Comparison of ENCODE assay signal across 8 mouse cellular contexts in the genomic region with DNA sequence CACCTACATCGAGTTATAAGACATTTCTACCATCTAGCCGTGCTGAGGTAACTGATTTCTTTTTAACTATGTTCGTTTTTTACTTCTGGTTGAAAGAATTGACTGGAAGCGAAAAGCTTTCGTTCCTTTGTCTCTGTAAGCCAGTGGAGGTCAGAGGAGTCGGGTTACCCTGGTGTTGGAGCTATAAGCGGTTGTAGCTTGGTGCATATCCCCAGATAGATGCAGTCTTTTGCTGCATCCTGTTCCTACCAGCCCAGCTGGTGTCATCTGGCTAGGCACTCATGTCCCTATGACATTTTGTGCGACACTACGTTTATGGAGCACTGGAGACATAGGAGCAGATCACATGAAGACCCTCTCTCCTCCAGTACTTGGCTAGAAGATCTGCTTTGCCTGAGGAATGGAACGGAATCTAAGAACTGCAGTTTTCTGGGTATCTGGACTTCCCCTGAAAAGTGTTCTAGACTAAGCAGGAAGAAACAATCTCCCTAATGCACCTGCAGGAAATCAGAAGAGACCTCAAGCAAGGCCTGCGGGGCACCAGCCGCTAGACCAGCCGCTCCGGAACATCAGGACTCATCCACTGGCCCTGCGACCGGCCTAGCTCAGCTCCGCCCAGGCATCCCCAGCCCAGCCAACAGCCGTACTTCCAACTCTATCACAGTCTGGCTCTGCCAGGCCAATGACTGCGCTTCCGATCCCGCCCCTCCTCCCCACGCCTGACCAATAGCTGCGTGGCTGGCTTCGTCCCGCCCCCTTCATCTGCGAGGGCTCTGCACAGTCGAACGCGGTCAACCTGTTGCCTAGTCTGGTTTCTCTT. TPM values are rescaled to one million over a fixed set of nuclear protein-coding genes. Genes with fewer than 3 reads are reported as not detected.
DNase-seq lines count a peak whose midpoint lies in the region; ATAC-seq and TF ChIP-seq lines count a peak whose summit lies in the region.

A gene (plus strand): TSS at position 757 of the 820 bp plus-strand sequence.

- peak; percentile 88 for TF ChIP-seq POLR2A in cortical plate, adult 2 months (IDR thresholded peaks at IDR 0.05; ENCODE audit: extremely low read depth, insufficient read depth, low read length)

- ATAC-seq in activated CD4-positive, CD25-positive, alpha-beta regulatory T cell, adult 4 months, result peak; percentile 99

- TF ChIP-seq CTCF in cortical plate, adult 2 months (IDR thresholded peaks at IDR 0.05; ENCODE audit: extremely low read depth, insufficient read depth, low read length), result no peak

- H3K27me3 ChIP-seq in megakaryocyte, embryonic 14.5 days (replicated peaks), result no peaks in the 10 kb centered on the region

- no peaks in the 10 kb centered on the region for H3K9me3 ChIP-seq in megakaryocyte, embryonic 14.5 days

- peaks cover 36% of the 10 kb centered on the region for H3K36me3 ChIP-seq in megakaryocyte, embryonic 14.5 days (replicated peaks; ENCODE audit: low read length)

- H3K27ac ChIP-seq in cortical plate, adult 2 months (ENCODE audit: insufficient read depth, low read length), result no peak within 1 kb of the TSS

- H3K4me3 ChIP-seq in cortical plate, adult 2 months (ENCODE audit: insufficient read depth, low read length), result peak within 1 kb of the TSS; percentile 30
- peak within 1 kb of the TSS; percentile 97 for H3K4me3 ChIP-seq in megakaryocyte, embryonic 14.5 days (replicated peaks)

- DNase-seq in gastrocnemius, adult 8-10 months (ENCODE audit: low spot score in 2 of 2), result peak; percentile 93 to 96
- peak; percentile 71 for DNase-seq in hindlimb bud, embryonic 11.5 days (ENCODE audit: extremely low spot score, low read depth, low spot score)
- peak; percentile 74 to 93 for DNase-seq in left cerebral cortex, adult 8-10 months (ENCODE audit: low spot score in 2 of 2)
- DNase-seq in right cerebral cortex, postnatal 10 days (ENCODE audit: low spot score in 2 of 2), result peak; percentile 96 to 97
- peak; percentile 89 for DNase-seq in urinary bladder, postnatal 25 days (ENCODE audit: low spot score)

- peaks cover 3% of the 10 kb centered on the region for H3K4me1 ChIP-seq in cortical plate, adult 2 months (ENCODE audit: control insufficient read depth, insufficient read depth, low read length)
- peaks cover 85% of the 10 kb centered on the region for H3K4me1 ChIP-seq in megakaryocyte, embryonic 14.5 days

RNA-seq across cellular contexts. Expression of the gene that starts here (rescaled TPM):
- 10 to 100 TPM; 18.8 to 20.4 TPM for polyA plus RNA-seq in activated CD4-positive, CD25-positive, alpha-beta regulatory T cell, adult 4 months (2017; shearing (Covaris generic))
- polyA plus RNA-seq in cortical plate, adult 2 months (2012; rRNA removed), result 8.8 and 10.1 TPM in 2 replicates
- 10 to 100 TPM; 39.9 to 46.3 (median 43.4) TPM for total RNA-seq in gastrocnemius, adult 8-10 months (2022)
- total RNA-seq in left cerebral cortex, adult 8-10 months (2022), result 1 to 10 TPM; 6.9 to 8.6 (median 7.3) TPM
- 12.8 and 15.6 TPM in 2 replicates for polyA plus RNA-seq in megakaryocyte, embryonic 14.5 days (2012; ENCODE audit: insufficient read depth, low replicate concordance)

Comparison
In these comparisons a context has a peak if more than half of its experiments do, and no peak if none do; other contexts are left out.
1. RNA of the gene that starts here (total RNA-seq): 39.9 to 46.3 TPM in gastrocnemius, adult 8-10 months; 6.9 to 8.6 TPM in left cerebral cortex, adult 8-10 months; every median in the first group is over 4 times any median in the second.
2. Peak in every context shown above with its lines, with median percentiles within 50 percentile points of each other: DNase-seq.